Comparison of ENCODE assay signal across 8 mouse cellular contexts in genomic region chr3:79071561-79071960, GRCm38 (mm10).
A peak's percentile ranks its signal among the peaks of the same experiment; 100 is the strongest.
DNase-seq lines count a peak whose midpoint lies in the region; ATAC-seq and TF ChIP-seq lines count a peak whose summit lies in the region.

No protein-coding gene starts in this region.

- H3K4me2 ChIP-seq in hindbrain, embryonic 11.5 days (replicated peaks; ENCODE audit: low read depth, low read length), result no peak overlapping the region
- no peak overlapping the region for H3K4me2 ChIP-seq in hindbrain, embryonic 12.5 days (replicated peaks)
- H3K4me2 ChIP-seq in limb, embryonic 14.5 days (replicated peaks; ENCODE audit: low read depth, low read length, severe bottlenecking), result no peak overlapping the region
- H3K4me2 ChIP-seq in hindbrain, postnatal 0 days (ENCODE audit: low read depth, low read length), result no peak overlapping the region

- no peak overlapping the region for H3K9ac ChIP-seq in hindbrain, embryonic 11.5 days (ENCODE audit: low read depth, low read length)
- no peak overlapping the region for H3K9ac ChIP-seq in hindbrain, embryonic 12.5 days
- H3K9ac ChIP-seq in limb, embryonic 14.5 days (ENCODE audit: low read depth, low read length, severe bottlenecking), result no peak overlapping the region
- no peak overlapping the region for H3K9ac ChIP-seq in hindbrain, postnatal 0 days (replicated peaks; ENCODE audit: low read length)

- no peak overlapping the region for H3K4me3 ChIP-seq in hindbrain, embryonic 11.5 days (ENCODE audit: low read depth, low read length)
- H3K4me3 ChIP-seq in hindbrain, embryonic 12.5 days, result no peak overlapping the region
- peak overlapping the region; percentile 43; the same call in 1 of the 2 replicates for H3K4me3 ChIP-seq in E14TG2a.4 (replicated peaks; ENCODE audit: low read length)
- H3K4me3 ChIP-seq in limb, embryonic 14.5 days (replicated peaks; ENCODE audit: low read length), result no peak overlapping the region
- no peak overlapping the region for H3K4me3 ChIP-seq in hindbrain, postnatal 0 days (ENCODE audit: low read length)

- TF ChIP-seq POLR2A in limb, embryonic 14.5 days (IDR thresholded peaks at IDR 0.05; ENCODE audit: borderline replicate concordance, extremely low read depth, insufficient read depth, insufficient read length), result no peak

- DNase-seq in hindbrain, embryonic 11.5 days (ENCODE audit: low spot score), result peak; percentile 19
- peak; percentile 56 to 58 for DNase-seq in heart, adult 18-20 months
- DNase-seq in limb, embryonic 14.5 days (ENCODE audit: low spot score), result peak; percentile 2
- DNase-seq in layer of hippocampus, adult 9-10 months (ENCODE audit: low spot score), result no peak
- no peak for DNase-seq in hindbrain, postnatal 0 days (ENCODE audit: low spot score)

- WGBS in hindbrain, embryonic 11.5 days, result 67% methylated on average over 5 of the region's 7 CpGs
- WGBS in hindbrain, embryonic 12.5 days, result 67% methylated on average over 5 of the region's 7 CpGs
- WGBS in limb, embryonic 14.5 days, result 55% methylated on average over 5 of the region's 7 CpGs
- 63% methylated on average over 5 of the region's 7 CpGs for WGBS in hindbrain, postnatal 0 days

- no peak for TF ChIP-seq CTCF in E14TG2a.4 (conservative IDR thresholded peaks at IDR 0.05; ENCODE audit: low read length)
- TF ChIP-seq CTCF in hindbrain, postnatal 0 days (IDR thresholded peaks at IDR 0.05; ENCODE audit: low read depth), result no peak

- no peak overlapping the region for H3K27ac ChIP-seq in hindbrain, embryonic 11.5 days (ENCODE audit: low read depth, low read length)
- no peak overlapping the region for H3K27ac ChIP-seq in hindbrain, embryonic 12.5 days
- H3K27ac ChIP-seq in limb, embryonic 14.5 days (replicated peaks; ENCODE audit: low read depth, low read length), result no peak overlapping the region
- no peak overlapping the region for H3K27ac ChIP-seq in hindbrain, postnatal 0 days

- ATAC-seq in hindbrain, embryonic 11.5 days (ENCODE audit: low FRiP score), result no peak
- ATAC-seq in hindbrain, embryonic 12.5 days (ENCODE audit: low FRiP score), result no peak
- ATAC-seq in limb, embryonic 14.5 days (ENCODE audit: low FRiP score, low read depth), result no peak
- no peak for ATAC-seq in megakaryocyte-erythroid progenitor cell, adult 5-6 weeks (replicated peaks; ENCODE audit: low FRiP score, low TSS enrichment, poor library complexity, severe bottlenecking)
- no peak for ATAC-seq in hindbrain, postnatal 0 days

- H3K27me3 ChIP-seq in hindbrain, embryonic 11.5 days (ENCODE audit: control insufficient read depth, insufficient read depth, low read length), result no peaks in the 10 kb centered on the region
- no peaks in the 10 kb centered on the region for H3K27me3 ChIP-seq in hindbrain, embryonic 12.5 days
- H3K27me3 ChIP-seq in E14TG2a.4 (ENCODE audit: insufficient read depth, low read length), result no peaks in the 10 kb centered on the region
- H3K27me3 ChIP-seq in limb, embryonic 14.5 days (ENCODE audit: control insufficient read depth, insufficient read depth, low read length), result no peaks in the 10 kb centered on the region
- H3K27me3 ChIP-seq in hindbrain, postnatal 0 days (ENCODE audit: insufficient read depth, low read length), result no peaks in the 10 kb centered on the region

- H3K4me1 ChIP-seq in hindbrain, embryonic 11.5 days (replicated peaks; ENCODE audit: control insufficient read depth, insufficient read depth, low read length), result no peaks in the 10 kb centered on the region
- H3K4me1 ChIP-seq in hindbrain, embryonic 12.5 days, result no peaks in the 10 kb centered on the region
- peaks cover 10% of the 10 kb centered on the region for H3K4me1 ChIP-seq in E14TG2a.4 (replicated peaks; ENCODE audit: low read depth, low read length)
- H3K4me1 ChIP-seq in limb, embryonic 14.5 days (ENCODE audit: control insufficient read depth, insufficient read depth, low read length), result no peaks in the 10 kb centered on the region
- H3K4me1 ChIP-seq in hindbrain, postnatal 0 days (ENCODE audit: insufficient read depth, low read length), result no peaks in the 10 kb centered on the region

- H3K9me3 ChIP-seq in hindbrain, embryonic 11.5 days (ENCODE audit: control insufficient read depth, low read length), result no peaks in the 10 kb centered on the region
- no peaks in the 10 kb centered on the region for H3K9me3 ChIP-seq in hindbrain, embryonic 12.5 days (replicated peaks)
- H3K9me3 ChIP-seq in E14TG2a.4 (ENCODE audit: low read length), result no peaks in the 10 kb centered on the region
- no peaks in the 10 kb centered on the region for H3K9me3 ChIP-seq in limb, embryonic 14.5 days (ENCODE audit: control insufficient read depth, low read length)
- no peaks in the 10 kb centered on the region for H3K9me3 ChIP-seq in hindbrain, postnatal 0 days (ENCODE audit: low read length)

- H3K36me3 ChIP-seq in hindbrain, embryonic 11.5 days (ENCODE audit: control insufficient read depth, insufficient read depth, low read length), result peaks cover 6% of the 10 kb centered on the region; the same call in 1 of the 2 replicates
- H3K36me3 ChIP-seq in hindbrain, embryonic 12.5 days, result peaks cover 31% of the 10 kb centered on the region
- H3K36me3 ChIP-seq in E14TG2a.4 (ENCODE audit: insufficient read depth, low read length), result peaks cover 16% of the 10 kb centered on the region
- peaks cover 36% of the 10 kb centered on the region for H3K36me3 ChIP-seq in limb, embryonic 14.5 days (ENCODE audit: control insufficient read depth, insufficient read depth, low read length)
- peaks cover 14% of the 10 kb centered on the region; the same call in 1 of the 2 replicates for H3K36me3 ChIP-seq in hindbrain, postnatal 0 days (ENCODE audit: insufficient read depth, low read length)

Comparison
In these comparisons a context has a peak if more than half of its experiments do, and no peak if none do; other contexts are left out.
1. DNase-seq: peak in hindbrain, embryonic 11.5 days (single experiment), heart, adult 18-20 months (2 of 2) and limb, embryonic 14.5 days (single experiment); none in layer of hippocampus, adult 9-10 months (single experiment) and hindbrain, postnatal 0 days (single experiment).